Mouse (Mus musculus) left cerebral cortex, adult 2 months (tissue): ENCODE measurements at regions not wholly inside any gene's neighbourhood (a gene's known extent, or its start where the extent isn't known, plus 50 kb on each side); places are given as distances from the start of the nearest gene placed in this dataset.
"Not testable (repeated sequence)": the region's sequence is repeated elsewhere in the genome, so short reads cannot be mapped to it uniquely, and the experiment has no call there.

Experiments used
- DNase-seq, 2 experiments: peaks; one replicate each; pipeline ENCODE4 v3.0.0; 2021 to 2022; ENCODE audit warnings: low spot score in 2 of 2, mixed read lengths in 1 of 2; ENCODE audit errors: extremely low spot score in 1 of 2
- H3K27ac ChIP-seq: fragments of 200-600 bp; 2 replicates; pipeline ENCODE4 v1.8.1; 2022
- H3K4me3 ChIP-seq: fragments of 200-600 bp; 2 replicates; pipeline ENCODE4 v1.8.1; 2022
- CTCF ChIP-seq: fragments of 200-600 bp; IDR thresholded peaks from 2 replicates; pipeline ENCODE4 v1.8.1; 2022; ENCODE audit warnings: antibody characterized with exemption, mild to moderate bottlenecking, moderate library complexity
- intact Hi-C: fragments of 180-260 bp; cut with DNase I; formaldehyde crosslinking; loops from one replicate; pipeline ENCODE4 v1.15.1; 2025

DNA sequence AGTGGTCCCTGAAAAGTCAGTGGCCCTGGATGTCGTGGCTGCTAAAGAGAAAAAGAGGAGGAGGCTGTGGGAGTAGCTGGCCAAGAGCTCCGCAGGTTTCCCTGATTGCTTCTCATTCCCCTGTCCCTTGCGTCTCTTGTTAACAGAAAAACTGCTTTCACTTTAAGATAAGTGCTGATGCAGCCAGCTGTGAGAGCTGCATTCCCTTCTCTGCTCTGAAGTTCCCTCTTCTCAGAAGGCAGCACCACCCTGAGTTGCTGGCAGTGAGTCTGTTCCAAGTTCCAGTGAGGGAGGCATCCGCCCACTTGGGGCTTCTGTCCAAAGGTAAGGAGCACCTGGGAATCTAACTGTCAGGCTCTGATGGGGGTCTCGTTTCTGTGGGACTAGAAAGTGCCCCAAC, 63.5 kb downstream of the Olfr693 start:
- H3K27ac ChIP-seq, H3K4me3 ChIP-seq, DNase-seq, intact Hi-C loops: not testable (repeated sequence)

DNA sequence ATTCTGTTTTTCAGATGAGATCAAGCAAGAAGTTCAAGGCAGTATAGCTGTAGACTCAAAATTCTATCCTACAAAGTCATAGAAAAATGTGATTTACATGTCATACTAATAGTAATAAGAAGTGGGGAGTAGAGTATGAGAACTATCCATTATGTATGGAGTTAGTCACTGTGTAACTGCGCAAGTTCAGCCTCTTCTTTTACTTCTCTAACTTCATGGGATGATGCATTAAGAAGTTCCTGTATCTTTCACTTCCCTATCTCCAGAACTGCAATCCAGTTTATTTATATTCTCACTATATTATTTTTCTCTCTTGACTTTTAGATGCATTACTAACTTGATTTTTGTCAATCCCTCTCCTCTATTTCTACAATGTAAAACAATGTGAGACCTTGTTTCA, 67.7 kb downstream of the Olfr693 start:
- no peak for DNase-seq
- no peak overlapping the region for H3K4me3 ChIP-seq
- TF ChIP-seq CTCF: no peak
- no peak overlapping the region for H3K27ac ChIP-seq
- intact Hi-C loops: no loop called here

GRCm38 (mm10) chr7:106580424-106580823, 100.0 kb downstream of the Olfr693 start:
- Histone ChIP-seq H3K27ac (no peak overlapping the region), H3K4me3 (no peak overlapping the region)
- no peak for DNase-seq
- TF ChIP-seq CTCF: no peak
- intact Hi-C loops: no loop called here

DNA sequence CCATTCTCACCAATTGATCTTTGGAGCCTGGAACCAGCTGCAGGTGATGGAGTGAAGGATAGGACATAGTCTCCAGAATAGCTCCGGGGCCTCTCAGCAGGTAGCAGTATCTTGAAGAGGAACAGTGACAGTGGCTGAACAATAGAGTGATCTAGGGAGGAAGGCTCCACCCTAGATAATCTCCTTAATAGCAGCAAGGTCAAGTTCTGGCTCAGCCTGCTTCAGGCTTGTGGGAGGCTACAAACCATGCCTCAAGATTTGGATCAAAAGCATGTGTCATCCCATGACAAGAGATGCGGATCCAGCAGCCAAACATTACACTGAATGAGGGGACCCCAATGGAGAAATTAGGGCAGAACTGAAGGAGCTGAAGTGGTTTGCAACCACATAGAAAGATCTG, 112.1 kb downstream of the Olfr693 start:
- DNase-seq: not testable (repeated sequence)

DNA sequence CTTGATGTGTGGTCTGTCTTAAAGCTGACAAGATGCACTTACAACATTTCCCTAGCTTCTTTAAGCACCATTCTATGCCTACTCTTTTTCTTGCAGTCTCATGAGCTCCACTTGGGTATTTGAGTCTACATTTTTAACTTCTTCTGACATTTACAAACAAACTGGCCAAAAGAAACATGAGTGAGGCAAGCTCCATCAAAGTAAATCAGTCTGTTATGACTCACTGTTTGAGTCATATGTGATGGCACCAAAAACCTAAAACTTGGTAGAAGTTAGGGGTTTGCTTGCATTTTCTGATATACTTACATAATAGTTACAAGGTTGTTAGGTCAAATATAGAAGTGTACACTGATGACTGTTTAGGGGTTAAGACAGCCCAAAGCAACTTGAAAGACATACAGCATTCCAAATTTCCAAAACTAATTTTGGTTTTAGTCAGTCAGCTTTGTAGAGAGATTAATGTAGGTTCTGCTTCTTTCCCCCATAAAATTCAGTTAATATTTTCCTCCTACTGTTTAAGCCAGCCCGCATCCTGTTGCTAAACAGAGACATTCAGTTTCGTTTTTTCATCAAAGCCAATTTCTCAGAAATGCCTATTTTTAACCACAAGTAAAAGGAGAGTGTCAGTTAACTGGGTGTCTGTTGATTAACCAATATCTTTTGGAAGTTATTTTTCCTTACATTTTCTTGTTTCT, 129.4 kb downstream of the Olfr693 start:
- no peak for DNase-seq
- intact Hi-C loops: loop anchor here (10.0 kb wide), 1 partner anchor 96 kb away; no protein-coding TSS in a partner anchor

More for the DNA sequence above, 112.1 kb downstream of the Olfr693 start:
- H3K27ac ChIP-seq, intact Hi-C loops, H3K4me3 ChIP-seq: not testable (repeated sequence)

DNA sequence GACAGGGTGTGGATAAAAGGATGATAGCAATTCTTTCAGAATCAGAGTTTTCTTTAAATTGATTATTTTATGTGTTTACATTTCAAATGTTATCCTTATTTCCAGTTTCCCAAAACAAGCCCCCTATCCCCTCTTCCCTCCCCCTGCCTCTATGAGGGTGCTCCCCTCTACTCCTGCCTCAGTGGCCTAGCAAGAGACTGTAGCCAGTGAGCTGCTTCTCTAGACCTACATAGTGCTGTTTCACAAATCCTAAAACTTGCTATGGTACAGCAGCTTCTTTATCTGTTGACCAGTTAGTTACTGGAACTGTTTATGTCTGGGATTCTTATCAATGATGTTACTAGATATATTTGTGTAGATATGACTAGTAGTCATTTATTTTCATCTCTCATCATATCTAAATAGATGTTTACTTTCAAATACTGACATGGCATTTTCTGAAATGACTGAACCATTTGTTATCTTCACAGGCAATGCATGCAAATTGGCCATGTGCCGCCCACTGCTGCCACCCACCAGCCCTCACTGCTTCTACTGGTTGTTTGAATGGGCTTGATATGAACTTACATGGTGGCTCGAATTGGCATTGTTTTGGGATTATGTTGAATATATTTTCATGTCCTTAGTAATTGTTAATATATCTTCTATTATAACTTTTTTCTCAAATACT, 150.8 kb downstream of the Olfr693 start:
- DNase-seq, H3K4me3 ChIP-seq, intact Hi-C loops, H3K27ac ChIP-seq: not testable (repeated sequence)

More for the DNA sequence above, 129.4 kb downstream of the Olfr693 start:
- Histone ChIP-seq H3K27ac (no peak overlapping the region), H3K4me3 (no peak overlapping the region)
- no peak for TF ChIP-seq CTCF

DNA sequence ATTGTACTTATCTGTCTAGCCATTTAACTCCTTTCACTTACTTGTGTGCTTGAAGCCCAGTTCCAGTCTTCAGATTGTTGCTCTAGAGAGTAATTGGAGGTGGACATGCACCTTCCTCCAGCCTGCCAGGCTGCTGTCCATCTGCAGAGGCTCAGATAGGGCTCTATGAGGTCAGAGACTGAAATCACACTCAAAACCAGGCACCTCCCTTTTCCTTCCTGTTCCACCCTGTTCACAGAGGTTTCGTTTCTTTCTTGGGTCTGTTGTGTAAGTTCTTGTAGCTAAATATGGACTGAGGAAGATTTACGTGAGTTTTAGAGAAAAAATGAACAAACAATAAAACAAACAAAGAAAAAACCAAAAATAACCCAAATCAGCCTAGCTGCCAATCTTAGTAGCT, 151.4 kb downstream of the Olfr693 start:
- H3K4me3 ChIP-seq, intact Hi-C loops, H3K27ac ChIP-seq, DNase-seq: not testable (repeated sequence)

- TF ChIP-seq CTCF: no peak
- Histone ChIP-seq H3K4me3 (no peak overlapping the region), H3K27ac (no peak overlapping the region)
- DNase-seq: no peak
- intact Hi-C loops: no loop called here
Measured at GRCm38 (mm10) chr7:106494851-106495250, 185.5 kb downstream of the Olfr693 start.
